Mouse (Mus musculus) fibroblast of lung, adult 2 months (primary cell): ENCODE measurements around the gene Snd1.
"Not testable (repeated sequence)": the region's sequence is repeated elsewhere in the genome, so short reads cannot be mapped to it uniquely, and the experiment has no call there.

ENCODE experiments used
- DNase-seq: peaks from one replicate; pipeline ENCODE4 v3.0.0-alpha.2; 2011; ENCODE audit warnings: low read depth

Gene Snd1

DNA sequence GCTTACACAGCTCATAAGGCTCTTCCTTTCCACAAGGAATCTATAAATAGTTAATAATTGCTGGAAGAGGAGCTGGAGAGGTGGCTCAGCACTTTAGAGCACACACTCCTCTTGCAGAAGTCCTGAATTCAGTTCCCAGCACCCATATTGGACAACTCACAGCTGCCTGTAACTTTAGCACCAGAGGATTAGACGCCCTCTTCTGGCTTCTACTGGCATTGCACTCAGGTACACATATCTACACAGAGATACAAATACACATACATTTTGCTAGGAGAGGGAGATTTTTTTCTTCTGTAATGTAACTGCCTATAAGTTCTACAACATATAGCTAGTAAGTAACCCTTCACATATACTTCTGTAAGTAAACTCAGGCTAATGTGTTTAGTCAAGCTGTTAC, 440.0 kb downstream of the Snd1 start:
- DNase-seq = no peak

DNA sequence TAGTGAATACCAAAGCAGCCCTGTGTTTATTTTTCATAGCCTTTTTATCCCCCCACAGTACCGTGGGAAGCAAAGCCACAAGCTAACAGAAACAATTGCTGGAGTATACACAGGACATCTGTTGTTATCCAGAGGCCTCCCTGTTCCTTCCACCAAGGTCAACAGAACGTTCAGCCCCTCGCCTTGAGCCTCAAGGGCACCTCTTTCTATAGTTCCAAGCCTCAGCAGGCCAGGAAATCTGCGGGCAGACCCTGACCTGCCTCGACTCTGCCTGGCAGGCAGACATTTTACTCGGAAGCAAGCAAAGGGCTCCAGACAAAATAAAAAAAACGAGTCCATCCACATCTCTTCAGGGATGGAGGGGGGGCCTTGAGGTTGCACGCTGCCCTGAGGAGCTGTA, 441.7 kb downstream of the Snd1 start:
- no peak for DNase-seq

- DNase-seq = no peak
Measured at GRCm38 (mm10) chr6:28919346-28919745, 444.4 kb downstream of the Snd1 start.

DNA sequence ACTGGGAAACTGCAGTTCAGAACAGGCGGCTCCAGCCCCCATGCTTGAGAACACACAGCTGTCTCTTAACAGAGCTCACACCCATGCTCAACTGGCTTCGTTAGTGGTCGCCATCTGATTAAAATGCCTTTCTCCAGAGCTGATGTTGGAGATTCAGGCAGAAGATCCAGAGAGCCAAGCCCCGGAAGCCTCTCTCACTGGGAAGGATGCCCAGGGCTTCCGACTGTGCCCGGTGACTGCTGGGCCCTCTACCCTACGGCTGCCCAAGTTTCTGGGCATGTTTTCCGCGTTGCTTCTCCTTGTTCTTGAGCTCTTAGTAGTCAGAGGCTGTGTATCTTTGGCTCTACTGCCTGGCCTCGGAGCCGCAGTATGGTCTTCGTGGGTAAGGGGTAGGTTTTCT, 447.4 kb downstream of the Snd1 start:
- no peak for DNase-seq

- no peak for DNase-seq
Measured at GRCm38 (mm10) chr6:28923091-28923824, 448.3 kb downstream of the Snd1 start.

DNA sequence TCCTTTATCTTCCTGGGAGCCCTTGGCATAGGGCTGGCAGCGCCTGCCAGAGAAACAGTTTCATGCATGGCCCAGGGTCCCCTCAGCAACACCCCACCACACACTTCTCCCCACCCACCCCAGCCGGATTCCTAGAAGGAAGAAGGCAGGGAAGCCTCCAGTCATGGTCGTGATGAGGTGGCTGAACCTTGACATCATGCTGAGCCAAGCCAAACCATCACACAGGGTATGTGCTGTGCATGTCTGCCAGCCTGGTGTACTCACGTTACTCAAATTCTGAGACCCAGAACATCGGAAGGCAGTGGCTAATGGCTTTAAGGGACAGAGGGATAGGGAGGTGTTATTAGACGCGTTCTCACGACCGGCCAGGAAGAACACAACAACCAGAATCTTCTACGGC, 448.9 kb downstream of the Snd1 start:
- no peak for DNase-seq

DNA sequence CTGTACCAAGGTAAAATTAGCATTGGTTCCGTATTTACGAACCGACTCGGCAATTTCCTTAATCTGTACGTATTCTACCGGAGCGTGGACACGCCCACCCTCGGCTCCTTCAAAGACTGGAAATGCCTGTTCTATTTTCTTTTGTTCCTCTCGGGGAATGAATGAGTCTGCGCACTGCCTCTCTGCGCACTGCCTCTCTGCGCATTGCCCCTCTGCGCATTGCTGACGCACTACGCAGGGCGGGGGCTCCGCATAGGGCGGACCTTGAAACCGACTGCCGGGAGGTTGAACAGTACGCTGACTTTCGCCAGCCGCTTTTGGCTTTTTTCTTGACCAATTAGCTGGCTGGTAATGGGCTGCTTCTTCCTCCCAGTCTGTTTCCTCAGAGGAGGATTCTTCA, 453.0 kb downstream of the Snd1 start:
- not testable (repeated sequence) for DNase-seq

DNA sequence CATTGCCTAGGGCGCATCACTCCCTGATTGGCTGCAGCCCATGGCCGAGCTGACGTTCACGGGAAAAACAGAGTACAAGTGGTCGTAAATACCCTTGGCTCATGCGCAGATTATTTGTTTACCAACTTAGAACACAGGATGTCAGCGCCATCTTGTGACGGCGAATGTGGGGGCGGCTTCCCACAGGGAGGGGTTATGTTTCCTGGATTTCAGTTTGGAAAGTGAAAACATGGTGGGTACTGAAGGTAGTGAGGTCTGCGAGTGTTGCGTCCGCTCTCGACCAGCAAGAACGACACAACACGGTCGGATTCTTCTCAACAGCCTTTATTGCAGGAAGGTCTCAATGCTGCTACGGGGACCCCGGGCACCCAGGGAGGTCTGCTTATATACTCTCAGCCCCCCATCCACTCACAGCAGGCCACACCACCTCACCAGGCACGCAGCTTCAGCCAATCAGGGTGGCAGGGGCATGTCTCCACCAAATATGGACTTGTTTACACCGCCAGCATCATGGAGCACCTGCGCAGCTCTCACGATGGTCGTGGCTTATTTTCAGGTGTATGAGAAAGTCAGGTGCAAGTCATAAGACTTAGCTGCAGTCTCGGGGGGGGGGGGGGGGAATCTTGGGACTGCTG, 454.3 kb downstream of the Snd1 start:
- DNase-seq = not testable (repeated sequence)

- no peak for DNase-seq
Measured at GRCm38 (mm10) chr6:28931234-28931633, 456.3 kb downstream of the Snd1 start.

GRCm38 (mm10) chr6:28931636-28932327, 456.8 kb downstream of the Snd1 start:
- no peak for DNase-seq

DNA sequence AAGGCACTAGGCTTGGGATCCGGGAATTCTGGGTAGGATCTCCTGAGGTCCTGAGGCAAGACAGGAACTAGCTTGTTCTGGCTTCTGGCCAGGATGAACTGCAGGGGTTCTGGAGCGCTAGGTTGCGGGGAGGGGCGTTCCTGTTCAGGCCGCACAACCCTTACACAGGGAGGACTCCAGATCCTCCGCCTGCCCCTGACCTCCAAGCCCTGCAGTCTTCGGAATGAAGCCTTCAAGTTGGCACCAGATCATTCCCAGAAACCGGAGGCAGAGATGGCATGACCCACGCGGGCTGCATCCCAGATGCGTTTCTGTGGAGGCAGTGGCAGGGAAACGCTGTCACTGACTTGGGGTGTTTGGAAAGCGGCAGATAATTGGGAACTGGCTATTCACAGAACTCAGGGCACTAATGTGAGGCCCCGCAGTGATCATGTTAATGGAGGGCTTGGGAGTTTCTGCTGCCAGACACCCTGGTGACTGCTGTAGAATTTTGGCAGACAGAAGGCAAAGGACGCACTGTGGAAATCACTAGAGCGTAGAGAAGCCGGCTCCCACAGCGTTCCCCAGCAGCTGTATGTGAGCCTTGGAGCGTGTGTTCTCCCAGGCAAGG, 457.5 kb downstream of the Snd1 start:
- no peak for DNase-seq

DNA sequence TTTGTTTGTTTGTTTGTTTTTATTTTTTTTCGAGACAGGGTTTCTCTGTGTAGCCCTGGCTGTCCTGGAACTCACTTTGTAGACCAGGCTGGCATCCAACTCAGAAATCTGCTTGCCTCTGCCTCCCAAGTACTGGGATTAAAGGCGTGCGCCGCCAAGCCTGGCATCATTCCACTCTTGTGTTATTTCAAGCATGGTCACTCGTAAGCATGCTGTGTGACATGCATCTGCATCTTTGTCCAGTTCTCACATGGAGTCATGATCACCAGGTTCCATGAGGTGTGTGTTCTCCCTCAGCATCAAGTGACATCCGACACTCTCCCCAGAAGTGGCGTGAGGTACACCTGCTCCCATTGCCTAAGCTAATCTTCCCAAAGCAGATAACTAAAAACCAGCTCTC, 460.8 kb downstream of the Snd1 start:
- no peak for DNase-seq

DNA sequence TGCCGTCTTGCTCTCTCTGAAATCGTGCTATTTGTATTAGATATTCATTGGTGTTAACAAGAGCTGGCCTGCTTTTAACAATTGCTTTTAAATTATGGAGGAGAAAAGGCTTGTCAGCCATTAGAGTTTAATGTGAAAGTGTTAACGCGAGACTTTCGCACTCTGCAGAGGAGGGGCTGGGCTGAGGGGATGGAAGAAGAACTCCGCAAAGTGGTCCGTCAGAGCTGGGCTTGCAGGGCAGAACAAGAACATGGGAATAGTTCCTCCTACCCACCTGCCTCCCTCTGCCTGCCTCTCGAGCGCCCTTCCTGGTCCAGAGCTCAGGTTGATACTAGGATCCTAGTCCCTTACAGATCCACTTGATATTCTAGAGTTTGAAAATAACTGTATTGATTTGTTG, 472.3 kb downstream of the Snd1 start:
- DNase-seq = no peak

DNA sequence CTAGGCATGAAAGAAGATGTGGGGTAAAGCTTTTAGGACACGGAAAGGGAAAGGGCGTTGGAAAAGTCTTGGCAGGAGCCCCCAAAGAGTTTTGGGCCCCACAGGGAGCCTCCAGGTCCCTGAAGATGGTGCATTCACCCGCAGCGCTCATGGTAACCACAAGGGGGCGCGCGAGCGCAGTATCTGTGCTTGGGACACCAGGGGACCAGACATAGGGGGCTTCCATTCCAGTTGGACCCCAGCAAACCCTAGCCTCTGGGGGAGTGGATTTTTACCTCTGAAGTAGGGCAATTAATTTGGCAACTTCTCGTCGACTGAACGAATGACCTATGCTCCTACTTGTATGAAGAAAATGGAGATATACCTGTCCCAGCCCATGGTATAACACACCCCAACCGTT, 474.3 kb downstream of the Snd1 start:
- no peak for DNase-seq

DNA sequence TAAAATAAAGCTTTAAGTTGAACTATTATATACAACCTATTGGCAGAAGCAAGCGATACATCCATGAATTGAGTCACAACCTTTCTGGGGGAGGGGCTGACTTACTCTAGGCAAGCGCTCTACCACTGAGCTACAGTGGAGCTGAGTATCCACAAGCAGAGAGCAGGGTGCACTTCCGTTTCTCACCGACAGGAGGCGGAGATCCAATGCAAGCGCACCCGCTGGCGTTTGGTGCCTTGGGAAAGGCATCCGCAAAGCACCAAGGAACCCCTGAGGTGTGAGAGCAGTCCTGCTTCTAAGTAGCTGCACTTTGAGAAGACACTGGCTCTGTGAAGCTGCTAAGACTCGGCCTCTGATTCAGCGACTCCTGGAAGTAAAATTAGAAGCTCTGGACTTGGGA, 480.6 kb downstream of the Snd1 start:
- DNase-seq = no peak

DNA sequence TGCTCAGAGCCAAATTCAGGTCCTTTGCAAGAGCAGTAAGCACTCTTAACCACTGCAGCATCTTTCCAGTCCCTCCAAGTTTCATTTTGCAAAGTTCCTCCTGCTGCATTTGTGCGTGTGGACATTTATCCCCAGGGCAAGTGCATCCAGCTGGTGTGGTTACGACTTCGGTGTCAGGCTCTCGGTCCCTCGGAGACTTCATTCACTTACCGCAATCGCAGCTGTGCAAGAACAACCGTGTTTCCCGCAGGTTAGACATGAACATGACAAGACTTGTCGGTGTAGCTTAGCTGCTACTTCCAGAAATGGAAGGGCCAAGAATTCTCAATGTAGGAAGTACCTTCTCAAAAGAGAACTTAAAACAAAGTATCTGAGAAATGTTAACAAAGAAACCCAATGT, 482.5 kb downstream of the Snd1 start:
- no peak for DNase-seq

GRCm38 (mm10) chr6:28963178-28963577, 488.2 kb downstream of the Snd1 start:
- no peak for DNase-seq

DNA sequence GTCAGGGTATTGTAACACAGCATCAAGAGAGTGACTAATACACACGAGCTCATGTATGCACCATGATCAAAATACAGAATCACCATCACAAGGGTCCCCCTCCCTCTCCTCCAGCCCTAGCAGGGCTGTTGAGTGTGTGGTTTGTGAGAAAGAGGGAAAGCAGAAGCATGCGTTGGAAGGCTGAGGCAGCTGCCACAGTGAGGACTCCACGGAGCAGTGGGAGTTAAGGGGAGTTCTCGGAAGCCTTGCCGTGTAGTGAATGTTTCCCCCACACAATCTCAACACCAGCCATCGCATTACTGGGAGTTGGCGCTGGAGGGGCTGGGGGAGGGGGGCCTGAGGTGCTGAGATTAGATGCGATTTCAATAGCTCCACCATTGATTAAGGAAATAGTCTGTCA, 490.3 kb downstream of the Snd1 start:
- DNase-seq = no peak

- no peak for DNase-seq
Measured at GRCm38 (mm10) chr6:28969615-28970014, 494.7 kb downstream of the Snd1 start.

GRCm38 (mm10) chr6:28970711-28971110, 495.8 kb downstream of the Snd1 start:
- no peak for DNase-seq

DNA sequence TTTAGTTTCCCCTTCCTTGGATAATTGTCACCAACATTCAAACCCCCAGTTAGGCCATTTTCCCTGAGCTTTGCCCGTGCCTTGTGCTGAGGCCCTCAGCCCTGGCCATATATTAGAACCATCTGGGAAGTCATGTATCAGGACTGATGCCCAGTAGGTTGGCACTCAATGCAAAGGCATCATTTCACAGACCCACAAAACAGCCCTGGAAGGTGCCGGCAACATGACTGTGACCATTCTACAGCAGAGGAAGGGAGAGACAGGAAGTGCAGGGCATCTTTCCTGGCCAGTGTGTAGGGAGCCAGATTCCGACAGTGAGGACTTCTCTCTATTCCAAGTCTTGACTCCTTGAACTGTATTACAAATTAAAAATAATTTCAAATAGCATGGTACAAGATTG, 499.6 kb downstream of the Snd1 start:
- no peak for DNase-seq

DNA sequence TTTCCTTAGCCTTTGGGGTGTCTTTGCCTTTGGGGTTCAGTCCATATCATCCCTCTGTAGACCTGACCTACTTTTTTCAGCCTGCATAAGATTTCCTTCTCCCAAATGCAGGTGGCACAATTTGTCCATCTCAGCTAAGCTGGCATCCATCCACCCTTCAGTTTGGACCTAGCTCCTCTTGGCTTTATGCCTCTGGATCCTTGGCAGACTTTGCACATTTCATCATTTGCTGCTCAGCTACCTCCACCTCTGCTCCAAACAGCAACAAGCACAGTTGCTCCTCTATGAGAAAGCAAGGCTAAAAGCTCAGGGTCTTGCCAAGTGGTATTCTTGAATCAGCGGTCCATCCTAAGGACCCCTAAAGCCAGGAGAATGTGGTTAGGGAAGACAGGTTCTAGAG, 500.2 kb downstream of the Snd1 start:
- DNase-seq = peak; percentile 29

- DNase-seq = no peak
Measured at GRCm38 (mm10) chr6:28978031-28978430, 503.1 kb downstream of the Snd1 start.
